Mouse (Mus musculus) embryonic facial prominence, embryonic 11.5 days (tissue): ENCODE results near the gene Rpl4. TPM values are rescaled to one million over a fixed set of nuclear protein-coding genes. Genes with fewer than 3 reads are reported as not detected.
A peak's percentile ranks its signal among the peaks of the same experiment; 100 is the strongest.
"Not testable (repeated sequence)": the region's sequence is repeated elsewhere in the genome, so short reads cannot be mapped to it uniquely, and the experiment has no call there.

Experiments used
- ATAC-seq: fragments of 200-750 bp; cut with Nextera tagmentation; replicated peaks from 2 replicates; pipeline ENCODE4 v1.8.0; 2017; ENCODE audit warnings: low read depth; ENCODE audit not compliant: insufficient number of reproducible peaks, low FRiP score, low TSS enrichment
- DNase-seq: peaks from one replicate; pipeline ENCODE4 v3.0.0-alpha.2; 2015; ENCODE audit warnings: low spot score
- H3K27ac ChIP-seq: fragments of 300-500 bp; sonication (generic); replicated peaks from 2 replicates; pipeline ENCODE4 v1.5.1; 2014; ENCODE audit warnings: mild to moderate bottlenecking, low read depth, low read length, control low read depth
- H3K27me3 ChIP-seq: fragments of 300-500 bp; sonication (generic); 2 replicates; pipeline ENCODE4 v1.6.1; 2014; ENCODE audit warnings: mild to moderate bottlenecking, low read length, moderate library complexity, mixed read lengths; ENCODE audit not compliant: control insufficient read depth, insufficient read depth
- H3K36me3 ChIP-seq: fragments of 300-500 bp; sonication (generic); replicated peaks from 2 replicates; pipeline ENCODE4 v1.6.1; 2014; ENCODE audit warnings: low read depth, mild to moderate bottlenecking, low read length, moderate library complexity, mixed read lengths; ENCODE audit not compliant: control insufficient read depth, insufficient read depth
- H3K4me1 ChIP-seq: fragments of 300-500 bp; sonication (generic); 2 replicates; pipeline ENCODE4 v1.6.1; 2014; ENCODE audit warnings: low read length, mixed read lengths; ENCODE audit not compliant: control insufficient read depth, insufficient read depth
- H3K4me2 ChIP-seq: fragments of 300-500 bp; sonication (generic); 2 replicates; pipeline ENCODE4 v1.6.1; 2014; ENCODE audit warnings: low read depth, mild to moderate bottlenecking, control low read depth, low read length, moderate library complexity
- H3K4me3 ChIP-seq: fragments of 300-500 bp; sonication (generic); 2 replicates; pipeline ENCODE4 v1.5.1; 2014; ENCODE audit warnings: low read depth, low read length, control low read depth
- H3K9ac ChIP-seq: fragments of 300-500 bp; sonication (generic); replicated peaks from 2 replicates; pipeline ENCODE4 v1.6.1; 2014; ENCODE audit warnings: mild to moderate bottlenecking, control low read depth, low read length
- H3K9me3 ChIP-seq: fragments of 300-500 bp; sonication (generic); replicated peaks from 2 replicates; pipeline ENCODE4 v1.6.1; 2016; ENCODE audit warnings: mild to moderate bottlenecking, low read length, inconsistent platforms, mixed read lengths; ENCODE audit not compliant: control insufficient read depth
- WGBS: fragments of 180-500 bp; shearing (Covaris S2); extraction: QIAGEN DNeasy Blood & Tissue Kit; methylation state at CpG from one replicate; pipeline ENCODE4 v1.1.7; 2014; 5-methylcytosine and 5-hydroxymethylcytosine counted together
- polyA plus RNA-seq: library from polyadenylated mRNA; unstranded; fragments of >200 nt; fragmentation: Nextera tagmentation; extraction: Ambion mirVana; gene quantifications from 2 replicates; pipeline ENCODE4 v1.2.1, GENCODE M21; 2014

Gene Rpl4
- 1,345 and 1,364 TPM in 2 replicates for polyA plus RNA-seq

GRCm38 (mm10) chr9:64172816-64173665 lies at the start of gene Rpl4, which contains the start of gene Zwilch:
Gene Rpl4, plus strand, starts transcription at chr9:64173375.
Gene Zwilch, minus strand, starts transcription at chr9:64173104.
- WGBS: under 1% methylated on average over 42 of the region's 42 CpGs
- H3K9ac ChIP-seq: peak within 1 kb of the TSS; percentile 80
- peak; percentile 89 for ATAC-seq

GRCm38 (mm10) chr9:64124846-64125245 lies 48.3 kb upstream of the Rpl4 start:
- not testable (repeated sequence) for H3K27me3 ChIP-seq, H3K9me3 ChIP-seq, H3K4me2 ChIP-seq, DNase-seq, H3K36me3 ChIP-seq, ATAC-seq, H3K9ac ChIP-seq, H3K4me1 ChIP-seq, H3K27ac ChIP-seq, H3K4me3 ChIP-seq
- 68% methylated on average over 3 of the region's 3 CpGs for WGBS

More at GRCm38 (mm10) chr9:64172816-64173665, at the start of gene Rpl4, which contains the start of gene Zwilch:
- H3K27ac ChIP-seq: peak within 1 kb of the TSS; percentile 90
- H3K4me3 ChIP-seq: peak within 1 kb of the TSS; percentile 71
- H3K9me3 ChIP-seq: no peaks in the 10 kb centered on the region
- peak; percentile 89 for DNase-seq
- H3K4me2 ChIP-seq: peak within 1 kb of the TSS; percentile 71
- no peaks in the 10 kb centered on the region for H3K27me3 ChIP-seq
- no peaks in the 10 kb centered on the region for H3K4me1 ChIP-seq
- peaks cover 11% of the 10 kb centered on the region for H3K36me3 ChIP-seq

GRCm38 (mm10) chr9:64125307-64125706 lies 47.9 kb upstream of the Rpl4 start:
- Histone ChIP-seq H3K27me3 (no peaks in the 10 kb centered on the region), H3K4me3 (no peak overlapping the region), H3K4me1 (peaks cover 3% of the 10 kb centered on the region; the same call in 1 of the 2 replicates), H3K27ac (no peak overlapping the region), H3K4me2 (no peak overlapping the region), H3K9ac (no peak overlapping the region), H3K9me3 (no peaks in the 10 kb centered on the region), H3K36me3 (no peaks in the 10 kb centered on the region)
- no peak for ATAC-seq
- no peak for DNase-seq
- 65% methylated on average over 3 of the region's 3 CpGs for WGBS

GRCm38 (mm10) chr9:64126121-64126520 lies 47.1 kb upstream of the Rpl4 start:
- H3K36me3 ChIP-seq: no peaks in the 10 kb centered on the region
- no peak for ATAC-seq
- no peak overlapping the region for H3K9ac ChIP-seq
- H3K4me1 ChIP-seq: peaks cover 3% of the 10 kb centered on the region; the same call in 1 of the 2 replicates
- no peaks in the 10 kb centered on the region for H3K27me3 ChIP-seq
- H3K4me3 ChIP-seq: no peak overlapping the region
- DNase-seq: no peak
- WGBS: 67% methylated on average over 12 of the region's 12 CpGs
- H3K4me2 ChIP-seq: no peak overlapping the region
- H3K27ac ChIP-seq: no peak overlapping the region
- H3K9me3 ChIP-seq: no peaks in the 10 kb centered on the region

- Histone ChIP-seq H3K4me3 (no peak overlapping the region), H3K27ac (no peak overlapping the region), H3K9me3 (no peaks in the 10 kb centered on the region), H3K27me3 (no peaks in the 10 kb centered on the region), H3K9ac (no peak overlapping the region), H3K4me2 (no peak overlapping the region), H3K4me1 (no peaks in the 10 kb centered on the region), H3K36me3 (no peaks in the 10 kb centered on the region)
- WGBS: 85% methylated on average over 6 of the region's 6 CpGs
- ATAC-seq (no peak), DNase-seq (no peak)
Observed at GRCm38 (mm10) chr9:64131623-64132022, 41.6 kb upstream of the Rpl4 start.

- 5% methylated on average over 6 of the region's 6 CpGs for WGBS
- not testable (repeated sequence) for H3K27me3 ChIP-seq, H3K9me3 ChIP-seq, H3K27ac ChIP-seq, H3K4me1 ChIP-seq, H3K36me3 ChIP-seq, ATAC-seq, H3K4me2 ChIP-seq, H3K4me3 ChIP-seq, H3K9ac ChIP-seq
- DNase-seq: peak; percentile 71
Observed at GRCm38 (mm10) chr9:64138896-64139295, 34.3 kb upstream of the Rpl4 start.

GRCm38 (mm10) chr9:64139879-64140278 lies 33.3 kb upstream of the Rpl4 start:
- Histone ChIP-seq H3K4me1 (no peaks in the 10 kb centered on the region), H3K9me3 (no peaks in the 10 kb centered on the region), H3K36me3 (no peaks in the 10 kb centered on the region; the same call in 1 of the 2 replicates), H3K9ac (no peak overlapping the region), H3K4me3 (no peak overlapping the region), H3K27me3 (no peaks in the 10 kb centered on the region), H3K27ac (no peak overlapping the region), H3K4me2 (no peak overlapping the region)
- 92% methylated on average over 9 of the region's 9 CpGs for WGBS
- ATAC-seq: no peak
- DNase-seq: no peak

GRCm38 (mm10) chr9:64156641-64157040 lies 16.5 kb upstream of the Rpl4 start:
- H3K36me3 ChIP-seq: peaks cover 11% of the 10 kb centered on the region

More at GRCm38 (mm10) chr9:64156641-64157040, 16.5 kb upstream of the Rpl4 start:
- 92% methylated on average over 1 of the region's 1 CpGs for WGBS
- H3K9ac ChIP-seq: no peak overlapping the region
- no peak overlapping the region for H3K27ac ChIP-seq
- H3K4me2 ChIP-seq: no peak overlapping the region
- no peaks in the 10 kb centered on the region for H3K27me3 ChIP-seq
- ATAC-seq: no peak
- no peaks in the 10 kb centered on the region for H3K9me3 ChIP-seq
- DNase-seq: no peak
- H3K4me1 ChIP-seq: no peaks in the 10 kb centered on the region
- no peak overlapping the region for H3K4me3 ChIP-seq
